Mouse (Mus musculus): ENCODE data around the gene Enox1.

DNA sequence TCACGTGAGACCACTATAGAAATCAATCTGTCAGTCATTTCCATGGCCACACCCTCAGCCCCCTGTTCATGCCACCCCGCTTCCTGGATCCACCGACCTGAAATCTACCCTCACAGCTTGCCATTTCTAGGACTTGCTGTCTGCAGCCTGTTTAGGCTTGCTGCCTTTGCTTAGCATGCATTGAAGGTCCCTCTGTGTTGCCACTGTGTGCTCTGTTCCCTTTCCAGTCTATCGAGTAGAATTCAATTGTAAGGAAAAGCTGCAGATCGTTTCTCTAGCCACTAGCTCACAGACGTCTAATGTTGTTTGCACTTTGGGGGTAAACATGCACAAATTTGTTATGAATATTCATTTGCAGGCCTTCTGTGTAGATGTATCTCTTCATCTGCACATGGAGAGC lies 485.8 kb downstream of the Enox1 start:
- no peak for TF ChIP-seq POLR2A (IDR thresholded peaks at IDR 0.05; ENCODE audit: borderline replicate concordance, extremely low read depth, insufficient read depth, insufficient read length, poor library complexity, severe bottlenecking)
- no peak for TF ChIP-seq CTCF (IDR thresholded peaks at IDR 0.05; ENCODE audit: borderline replicate concordance, extremely low read depth, insufficient read depth, insufficient read length)

All from brain, embryonic 14.5 days (tissue).